10 mouse cellular contexts compared by ENCODE assay signal in genomic region chr16:21881181-21881580, GRCm38 (mm10).
DNase-seq lines count a peak whose midpoint lies in the region; ATAC-seq lines count a peak whose summit lies in the region.
"Had no signal": no experiment of that assay in that cellular context is flagged by ENCODE, and none has a peak within 500 bp of the region (broad histone marks: within the 10 kb centered on the region; RNA-seq: fewer than 3 reads in every experiment).

No protein-coding gene starts in this region.

- no peak overlapping the region for H3K4me3 ChIP-seq in hindbrain, embryonic 12.5 days
- no peak overlapping the region for H3K4me3 ChIP-seq in hindbrain, embryonic 10.5 days
- H3K4me3 ChIP-seq: stomach, embryonic 15.5 days had no signal

- ATAC-seq in hindbrain, embryonic 12.5 days (ENCODE audit: low FRiP score): peak; percentile 67

- H3K9ac ChIP-seq in hindbrain, embryonic 12.5 days: no peak overlapping the region
- H3K9ac ChIP-seq: stomach, embryonic 15.5 days had no signal

- no peak for DNase-seq in hindbrain, embryonic 10.5 days (ENCODE audit: low spot score)
- DNase-seq in A20 (ENCODE audit: low read depth, low spot score): peak; percentile 24
- DNase-seq in cerebellum, adult 9-10 months: peak; percentile 88
- DNase-seq in kidney, postnatal 25 days: peak; percentile 47 to 81
- DNase-seq in thymus, postnatal 25 days: no peak
- DNase-seq in spleen, adult 18-20 months: no peak
- DNase-seq in right cerebral cortex, postnatal 14 days: no peak
- DNase-seq: gastrocnemius, postnatal 36 days had no signal

- no peaks in the 10 kb centered on the region for H3K9me3 ChIP-seq in hindbrain, embryonic 12.5 days (replicated peaks)
- no peaks in the 10 kb centered on the region for H3K9me3 ChIP-seq in hindbrain, embryonic 10.5 days
- H3K9me3 ChIP-seq: stomach, embryonic 15.5 days had no signal

- 38% methylated on average over 6 of the region's 6 CpGs for WGBS in hindbrain, embryonic 12.5 days
- WGBS in hindbrain, embryonic 10.5 days: 66% methylated on average over 6 of the region's 6 CpGs

- H3K27ac ChIP-seq in hindbrain, embryonic 12.5 days: peak overlapping the region; percentile 58
- no peak overlapping the region for H3K27ac ChIP-seq in hindbrain, embryonic 10.5 days
- H3K27ac ChIP-seq: stomach, embryonic 15.5 days had no signal

- no peaks in the 10 kb centered on the region for H3K27me3 ChIP-seq in hindbrain, embryonic 12.5 days
- H3K27me3 ChIP-seq in hindbrain, embryonic 10.5 days (ENCODE audit: insufficient read depth, poor library complexity, severe bottlenecking): no peaks in the 10 kb centered on the region
- H3K27me3 ChIP-seq: stomach, embryonic 15.5 days had no signal

- no peaks in the 10 kb centered on the region for H3K36me3 ChIP-seq in hindbrain, embryonic 12.5 days
- no peaks in the 10 kb centered on the region for H3K36me3 ChIP-seq in hindbrain, embryonic 10.5 days
- H3K36me3 ChIP-seq: stomach, embryonic 15.5 days had no signal

- peaks cover 32% of the 10 kb centered on the region for H3K4me1 ChIP-seq in hindbrain, embryonic 12.5 days
- peaks cover 23% of the 10 kb centered on the region for H3K4me1 ChIP-seq in hindbrain, embryonic 10.5 days (replicated peaks)
- H3K4me1 ChIP-seq: stomach, embryonic 15.5 days had no signal

- H3K4me2 ChIP-seq in hindbrain, embryonic 12.5 days (replicated peaks): no peak overlapping the region
- H3K4me2 ChIP-seq: stomach, embryonic 15.5 days had no signal

Comparison
In these comparisons a context has a peak if more than half of its experiments do, and no peak if none do; other contexts are left out.
1. DNase-seq: peak in A20 (single experiment), cerebellum, adult 9-10 months (single experiment) and kidney, postnatal 25 days (2 of 2); none in hindbrain, embryonic 10.5 days (single experiment), thymus, postnatal 25 days (single experiment), spleen, adult 18-20 months (0 of 2) and right cerebral cortex, postnatal 14 days (single experiment).